Mouse (Mus musculus) heart, adult 2 months (tissue): ENCODE measurements around the gene Gsta1.

Experiments
- CTCF ChIP-seq: fragments of 200-600 bp; IDR thresholded peaks from 2 replicates; pipeline ENCODE4 v1.8.1; 2022; ENCODE audit warnings: antibody characterized with exemption, mild to moderate bottlenecking, moderate library complexity
- EP300 ChIP-seq: fragments of 200-500 bp; IDR thresholded peaks from 2 replicates; pipeline ENCODE4 v1.6.1; 2011; ENCODE audit warnings: low read depth, low read length, control low read depth; ENCODE audit not compliant: insufficient read depth
- POLR2A ChIP-seq: fragments of 200-500 bp; IDR thresholded peaks from 2 replicates; pipeline ENCODE4 v1.6.1; 2011; ENCODE audit warnings: mild to moderate bottlenecking, low read depth, low read length, control low read depth; ENCODE audit not compliant: insufficient read depth

GRCm38 (mm10) chr9:78217074-78217473 lies 13.4 kb upstream of the Gsta1 start:
- TF ChIP-seq CTCF (no peak), POLR2A (no peak), EP300 (no peak)
